Mouse (Mus musculus) midbrain, embryonic 16.5 days (tissue): Measurements from ENCODE around the gene Git1. TPM values are rescaled to one million over a fixed set of nuclear protein-coding genes. Genes with fewer than 3 reads are reported as not detected.
A peak's percentile ranks its signal among the peaks of the same experiment; 100 is the strongest.

ENCODE experiments used
- ATAC-seq: fragments of 200-750 bp; cut with Nextera tagmentation; 2 replicates; pipeline ENCODE4 v1.8.0; 2017; ENCODE audit warnings: moderate TSS enrichment
- H3K27ac ChIP-seq: fragments of 300-500 bp; sonication (generic); 2 replicates; pipeline ENCODE4 v1.5.1; 2014; ENCODE audit warnings: mild to moderate bottlenecking, low read length, mixed read lengths
- H3K27me3 ChIP-seq: fragments of 300-500 bp; sonication (generic); 2 replicates; pipeline ENCODE4 v1.6.1; 2014; ENCODE audit warnings: low read depth, low read length, mixed read lengths; ENCODE audit not compliant: control insufficient read depth, insufficient read depth
- H3K36me3 ChIP-seq: fragments of 300-500 bp; sonication (generic); 2 replicates; pipeline ENCODE4 v1.6.1; 2014; ENCODE audit warnings: mild to moderate bottlenecking, low read length, moderate library complexity, mixed read lengths; ENCODE audit not compliant: control insufficient read depth, insufficient read depth
- H3K4me1 ChIP-seq: fragments of 300-500 bp; sonication (generic); 2 replicates; pipeline ENCODE4 v1.6.1; 2014; ENCODE audit warnings: mild to moderate bottlenecking, low read length, mixed read lengths; ENCODE audit not compliant: control insufficient read depth, insufficient read depth
- H3K4me2 ChIP-seq: fragments of 300-500 bp; sonication (generic); 2 replicates; pipeline ENCODE4 v1.6.1; 2014; ENCODE audit warnings: mild to moderate bottlenecking, low read length, mixed read lengths
- H3K4me3 ChIP-seq: fragments of 300-500 bp; sonication (generic); 2 replicates; pipeline ENCODE4 v1.5.1; 2014; ENCODE audit warnings: low read depth, mild to moderate bottlenecking, low read length, moderate library complexity, mixed read lengths
- H3K9ac ChIP-seq: fragments of 300-500 bp; sonication (generic); 2 replicates; pipeline ENCODE4 v1.6.1; 2014; ENCODE audit warnings: low read depth, low read length, mixed read lengths
- H3K9me3 ChIP-seq: fragments of 300-500 bp; sonication (generic); replicated peaks from 2 replicates; pipeline ENCODE4 v1.6.1; 2014; ENCODE audit warnings: mild to moderate bottlenecking, low read length, mixed read lengths; ENCODE audit not compliant: control insufficient read depth, poor library complexity, severe bottlenecking
- WGBS: fragments of 180-500 bp; shearing (Covaris S2); extraction: QIAGEN DNeasy Blood & Tissue Kit; methylation state at CpG from one replicate; pipeline ENCODE4 v1.1.7; 2014; 5-methylcytosine and 5-hydroxymethylcytosine counted together
- polyA plus RNA-seq: library from polyadenylated mRNA; unstranded; fragments of >200 nt; fragmentation: Nextera tagmentation; extraction: Ambion mirVana; gene quantifications from 2 replicates; pipeline ENCODE4 v1.2.1, GENCODE M21; 2015

Git1 gene
- polyA plus RNA-seq, 1 experiment from 2014 or later: 15.9 TPM

GRCm38 (mm10) chr11:77497341-77497756 lies 4.0 kb downstream of the Git1 start:
- ATAC-seq: no peak
- Histone ChIP-seq H3K27ac (peak overlapping the region; percentile 53), H3K9me3 (no peaks in the 10 kb centered on the region), H3K4me3 (no peak overlapping the region), H3K27me3 (no peaks in the 10 kb centered on the region), H3K4me1 (peaks cover 29% of the 10 kb centered on the region), H3K36me3 (0 out of 2 replicates have a peak, but pooled peaks cover 7% of the 10 kb centered on the region), H3K4me2 (no peak overlapping the region), H3K9ac (no peak overlapping the region)
- 30% methylated on average over 6 of the region's 6 CpGs for WGBS

DNA sequence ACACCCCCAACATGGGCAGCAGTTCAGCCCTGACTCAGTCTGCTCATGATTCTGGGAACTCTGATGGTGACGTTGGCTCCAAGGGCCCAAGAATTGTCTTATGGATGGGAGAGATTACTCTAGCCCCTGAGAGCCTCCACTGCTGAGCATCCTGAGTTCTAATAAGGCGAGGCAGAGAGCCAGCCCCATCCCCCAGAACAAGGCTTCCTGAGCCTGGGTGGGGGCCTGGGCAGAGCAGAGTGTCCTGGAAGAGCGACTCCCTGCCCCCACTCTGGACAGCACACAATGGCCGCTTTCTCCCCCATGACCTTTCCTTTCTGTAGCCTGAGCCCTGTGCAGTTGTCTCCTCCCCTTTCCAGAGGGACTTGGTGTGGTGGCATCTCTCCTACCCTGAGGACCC lies 4.5 kb downstream of the Git1 start:
- H3K27me3 ChIP-seq: no peaks in the 10 kb centered on the region
- H3K4me1 ChIP-seq: peaks cover 25% of the 10 kb centered on the region
- H3K9me3 ChIP-seq: no peaks in the 10 kb centered on the region
- H3K9ac ChIP-seq: no peak overlapping the region
- no peak overlapping the region for H3K4me2 ChIP-seq
- ATAC-seq: no peak
- WGBS: 20% methylated on average over 4 of the region's 4 CpGs
- H3K36me3 ChIP-seq: peaks cover 8% of the 10 kb centered on the region; the same call in 1 of the 2 replicates
- no peak overlapping the region for H3K4me3 ChIP-seq
- H3K27ac ChIP-seq: peak overlapping the region; percentile 53

- WGBS: 65% methylated on average over 12 of the region's 12 CpGs
- ATAC-seq: no peak
- H3K9ac ChIP-seq: no peak overlapping the region
- H3K27ac ChIP-seq: no peak overlapping the region
- H3K27me3 ChIP-seq: no peaks in the 10 kb centered on the region
- H3K36me3 ChIP-seq: peaks cover 12% of the 10 kb centered on the region
- H3K4me1 ChIP-seq: peaks cover 25% of the 10 kb centered on the region
- H3K4me3 ChIP-seq: no peak overlapping the region
- no peak overlapping the region for H3K4me2 ChIP-seq
- no peaks in the 10 kb centered on the region for H3K9me3 ChIP-seq
Measured at GRCm38 (mm10) chr11:77498261-77499139, 5.1 kb downstream of the Git1 start.

DNA sequence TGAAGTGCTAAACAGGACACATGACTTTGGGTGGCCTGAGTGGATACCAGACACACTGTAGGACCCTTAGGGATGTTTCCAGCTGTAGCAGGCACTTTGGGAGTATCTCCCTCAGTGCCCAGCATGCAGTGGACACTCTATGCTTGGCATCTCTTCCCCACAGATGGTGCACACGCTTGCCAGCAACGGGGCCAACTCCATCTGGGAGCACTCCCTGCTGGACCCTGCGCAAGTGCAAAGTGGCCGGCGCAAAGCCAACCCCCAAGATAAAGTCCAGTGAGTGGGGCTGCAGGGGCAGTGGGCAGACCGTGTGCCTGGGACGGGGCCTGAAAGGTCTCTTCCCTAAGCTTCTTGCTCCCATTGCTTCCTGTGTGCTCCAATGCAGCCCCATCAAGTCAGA lies 6.0 kb downstream of the Git1 start:
- H3K36me3 ChIP-seq: peaks cover 21% of the 10 kb centered on the region

GRCm38 (mm10) chr11:77500361-77501325 lies 7.3 kb downstream of the Git1 start:
- H3K9ac ChIP-seq: no peak overlapping the region
- no peak overlapping the region for H3K4me2 ChIP-seq
- H3K4me1 ChIP-seq: peaks cover 11% of the 10 kb centered on the region
- no peak for ATAC-seq
- WGBS: 75% methylated on average over 17 of the region's 17 CpGs
- H3K36me3 ChIP-seq: peaks cover 33% of the 10 kb centered on the region
- H3K4me3 ChIP-seq: no peak overlapping the region
- H3K27me3 ChIP-seq: no peaks in the 10 kb centered on the region
- H3K27ac ChIP-seq: no peak overlapping the region
- no peaks in the 10 kb centered on the region for H3K9me3 ChIP-seq

More for the DNA sequence above, 6.0 kb downstream of the Git1 start:
- Histone ChIP-seq H3K4me3 (no peak overlapping the region), H3K4me2 (no peak overlapping the region), H3K9ac (no peak overlapping the region), H3K9me3 (no peaks in the 10 kb centered on the region), H3K27me3 (no peaks in the 10 kb centered on the region), H3K27ac (no peak overlapping the region), H3K4me1 (peaks cover 23% of the 10 kb centered on the region)
- WGBS: 81% methylated on average over 7 of the region's 7 CpGs
- ATAC-seq: no peak

- ATAC-seq: no peak
- H3K27ac ChIP-seq: no peak overlapping the region
- 29% methylated on average over 5 of the region's 5 CpGs for WGBS
Measured at GRCm38 (mm10) chr11:77501392-77501791, 8.0 kb downstream of the Git1 start.

GRCm38 (mm10) chr11:77501971-77502370 lies 8.6 kb downstream of the Git1 start:
- H3K4me2 ChIP-seq: no peak overlapping the region
- peaks cover 43% of the 10 kb centered on the region for H3K36me3 ChIP-seq
- peaks cover 11% of the 10 kb centered on the region for H3K4me1 ChIP-seq
- ATAC-seq: no peak
- H3K9me3 ChIP-seq: no peaks in the 10 kb centered on the region
- WGBS: 91% methylated on average over 4 of the region's 4 CpGs
- H3K9ac ChIP-seq: no peak overlapping the region
- H3K4me3 ChIP-seq: no peak overlapping the region
- no peak overlapping the region for H3K27ac ChIP-seq
- H3K27me3 ChIP-seq: no peaks in the 10 kb centered on the region

More at GRCm38 (mm10) chr11:77501392-77501791, 8.0 kb downstream of the Git1 start:
- H3K4me3 ChIP-seq: no peak overlapping the region
- H3K27me3 ChIP-seq: no peaks in the 10 kb centered on the region
- H3K9me3 ChIP-seq: no peaks in the 10 kb centered on the region
- no peak overlapping the region for H3K9ac ChIP-seq
- peaks cover 39% of the 10 kb centered on the region for H3K36me3 ChIP-seq
- H3K4me2 ChIP-seq: no peak overlapping the region
- H3K4me1 ChIP-seq: peaks cover 11% of the 10 kb centered on the region

- Histone ChIP-seq H3K27me3 (no peaks in the 10 kb centered on the region), H3K4me2 (no peak overlapping the region), H3K9me3 (no peaks in the 10 kb centered on the region), H3K4me1 (peaks cover 7% of the 10 kb centered on the region), H3K9ac (no peak overlapping the region), H3K4me3 (no peak overlapping the region), H3K36me3 (peaks cover 48% of the 10 kb centered on the region), H3K27ac (no peak overlapping the region)
- ATAC-seq: no peak
- 90% methylated on average over 6 of the region's 6 CpGs for WGBS
Measured at GRCm38 (mm10) chr11:77502481-77502880, 9.1 kb downstream of the Git1 start.
